Mouse (Mus musculus) left cerebral cortex, adult 9 months (tissue): ENCODE measurements around the gene Smim6.
A peak's percentile ranks its signal among the peaks of the same experiment; 100 is the strongest.

Source experiments
- DNase-seq, 2 experiments: peaks; one replicate each; pipeline ENCODE4 v3.0.0; 2022; ENCODE audit warnings: low spot score in 2 of 2

Gene Smim6

GRCm38 (mm10) chr11:115900561-115901337 is 11.1 kb upstream of the Smim6 start:
- no peak for DNase-seq

DNA sequence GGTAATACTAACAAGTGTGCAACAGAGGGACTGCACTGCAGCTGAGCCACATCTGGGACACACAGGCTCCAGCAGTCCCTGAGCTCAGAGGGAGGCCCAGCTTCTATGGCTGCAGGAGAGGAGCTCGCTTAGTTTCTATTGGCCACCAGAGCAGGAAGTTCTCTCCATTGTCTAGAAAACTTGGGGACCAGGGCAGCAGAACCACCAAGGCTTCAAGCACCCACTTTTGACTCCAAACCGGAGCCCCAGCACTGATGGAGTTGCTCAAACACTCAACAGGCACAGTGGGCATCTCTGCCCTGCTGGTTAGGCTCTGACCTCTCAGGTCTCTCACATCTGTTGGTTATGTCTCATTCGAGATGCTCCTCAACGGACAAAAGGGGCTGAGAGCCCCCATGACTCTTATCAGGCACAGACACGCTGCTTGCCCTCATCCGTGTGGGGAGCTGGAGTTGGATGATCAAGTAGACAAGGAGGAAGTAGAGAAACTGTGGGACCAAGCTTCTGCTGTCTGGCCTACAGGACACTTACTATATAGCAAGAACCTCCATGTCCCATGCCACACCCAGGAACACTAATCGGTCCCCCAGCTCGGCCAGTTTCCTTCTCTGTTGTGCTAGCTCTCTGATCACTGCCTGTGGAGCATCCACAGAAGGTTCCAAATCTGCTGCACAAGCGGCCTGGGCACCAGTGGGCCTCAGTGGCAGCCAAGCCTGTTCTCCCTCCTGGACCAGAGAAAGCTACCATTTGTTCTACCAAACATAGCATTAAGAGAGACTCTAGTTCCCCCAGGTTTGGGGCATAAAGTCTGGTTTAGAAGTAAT is 10.3 kb upstream of the Smim6 start:
- no peak for DNase-seq

- DNase-seq: no peak
Measured at GRCm38 (mm10) chr11:115902177-115902576, 9.6 kb upstream of the Smim6 start.

GRCm38 (mm10) chr11:115902831-115903230 is 9.0 kb upstream of the Smim6 start:
- DNase-seq: no peak

GRCm38 (mm10) chr11:115903384-115904230 is 8.2 kb upstream of the Smim6 start:
- no peak for DNase-seq

DNA sequence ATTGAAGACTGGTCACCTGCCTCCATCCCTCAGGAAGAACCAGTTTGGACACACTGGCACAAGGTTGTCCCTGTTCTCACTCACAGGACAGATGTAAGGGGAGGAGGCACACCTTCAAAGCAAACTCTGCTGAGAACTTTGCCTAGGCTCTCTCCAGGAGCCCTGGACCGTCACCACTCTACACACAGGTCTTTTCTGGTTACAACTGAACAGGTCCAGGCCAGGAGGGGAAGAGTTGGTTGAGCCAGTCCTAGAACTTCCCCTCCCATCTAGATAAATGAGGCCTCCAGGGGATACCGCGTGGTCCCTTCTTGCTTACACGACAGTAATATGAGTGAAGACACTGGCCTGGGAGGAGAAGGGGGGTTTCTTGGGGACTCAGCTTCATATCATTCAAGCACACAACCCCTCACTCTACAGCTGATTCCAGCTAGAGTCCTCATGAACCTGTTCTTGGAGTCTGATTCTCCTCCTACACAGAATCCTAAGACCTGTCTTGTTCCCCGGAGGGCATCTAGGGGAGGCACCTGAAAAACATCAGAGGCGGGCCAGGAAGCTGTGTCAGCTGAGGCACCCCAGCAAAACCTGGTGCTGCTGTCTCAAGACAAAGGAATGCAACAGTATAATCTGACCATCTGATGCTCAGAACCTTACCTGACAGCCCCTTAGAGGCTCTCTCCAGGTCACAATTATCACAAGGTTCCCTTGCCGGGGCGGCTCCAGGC is 7.4 kb upstream of the Smim6 start:
- no peak for DNase-seq

GRCm38 (mm10) chr11:115904956-115905790 is 6.6 kb upstream of the Smim6 start:
- peak in 1 of 2 experiments; percentile 23 for DNase-seq

DNA sequence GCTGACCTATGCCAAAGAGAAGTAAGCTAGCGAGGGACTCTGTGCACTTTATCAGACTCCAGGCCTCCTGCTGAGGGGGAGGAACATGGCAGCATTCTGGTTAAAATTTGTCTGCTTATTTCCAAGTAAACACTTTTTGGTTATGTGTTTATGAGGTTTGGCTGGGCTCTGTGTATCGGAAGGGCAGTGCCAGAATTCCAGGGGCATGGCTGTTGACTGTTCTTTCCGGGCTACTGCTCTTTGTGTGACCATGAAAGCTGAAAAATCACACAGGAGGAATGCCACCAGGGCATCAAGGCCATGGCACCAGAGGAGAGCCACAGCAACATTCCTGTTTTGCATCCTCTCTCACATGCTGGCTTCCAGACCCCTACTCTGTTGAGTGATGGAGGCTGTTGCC is 5.7 kb upstream of the Smim6 start:
- DNase-seq: no peak

- DNase-seq: no peak
Measured at GRCm38 (mm10) chr11:115906521-115906920, 5.3 kb upstream of the Smim6 start.

GRCm38 (mm10) chr11:115911134-115911561 is 669 bp upstream of the Smim6 start:
- no peak for DNase-seq

DNA sequence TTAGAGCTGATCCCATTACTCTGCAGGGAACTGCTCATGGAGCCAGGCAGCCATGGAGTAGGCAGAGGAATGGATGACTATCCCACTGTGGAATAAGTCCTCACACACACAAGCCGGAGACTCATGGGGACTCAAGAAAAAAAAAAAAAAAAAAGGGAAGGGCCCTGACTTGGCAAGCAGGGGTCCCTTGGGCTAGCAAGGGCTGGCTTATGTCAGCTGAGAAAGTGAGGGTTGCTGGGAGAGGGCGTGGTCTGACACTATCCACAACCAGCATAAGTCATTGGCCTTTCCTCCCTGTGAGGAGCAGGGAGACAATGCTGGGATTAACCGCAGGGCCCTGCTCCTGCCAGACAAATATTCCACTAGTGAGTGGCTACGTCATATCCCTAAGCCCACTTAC is 4.8 kb downstream of the Smim6 start:
- no peak for DNase-seq

- DNase-seq: no peak
Measured at GRCm38 (mm10) chr11:115918637-115919036, 6.8 kb downstream of the Smim6 start.

- no peak for DNase-seq
Measured at GRCm38 (mm10) chr11:115919073-115919472, 7.3 kb downstream of the Smim6 start.

GRCm38 (mm10) chr11:115920110-115920818 is 8.4 kb downstream of the Smim6 start:
- DNase-seq: peak in 1 of 2 experiments; percentile 36

DNA sequence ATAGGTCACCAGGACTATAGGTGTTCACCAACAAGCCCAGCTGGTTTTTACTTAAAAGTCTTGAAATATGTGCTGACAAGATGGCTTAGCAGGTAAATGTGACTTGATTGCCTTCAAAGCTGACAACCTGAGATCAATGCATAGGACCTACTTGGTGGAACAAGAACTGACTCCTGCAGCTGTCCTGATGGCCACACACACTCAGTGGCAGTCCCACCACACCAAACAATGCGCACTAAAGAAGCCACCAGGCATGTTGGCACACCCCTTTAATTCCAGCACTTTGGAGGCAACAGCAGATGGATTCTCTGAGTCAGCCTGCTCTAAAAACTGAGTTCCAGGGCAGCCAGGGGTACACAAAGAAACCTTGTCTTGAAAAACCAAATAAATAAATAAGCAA is 10.2 kb downstream of the Smim6 start:
- no peak for DNase-seq

DNA sequence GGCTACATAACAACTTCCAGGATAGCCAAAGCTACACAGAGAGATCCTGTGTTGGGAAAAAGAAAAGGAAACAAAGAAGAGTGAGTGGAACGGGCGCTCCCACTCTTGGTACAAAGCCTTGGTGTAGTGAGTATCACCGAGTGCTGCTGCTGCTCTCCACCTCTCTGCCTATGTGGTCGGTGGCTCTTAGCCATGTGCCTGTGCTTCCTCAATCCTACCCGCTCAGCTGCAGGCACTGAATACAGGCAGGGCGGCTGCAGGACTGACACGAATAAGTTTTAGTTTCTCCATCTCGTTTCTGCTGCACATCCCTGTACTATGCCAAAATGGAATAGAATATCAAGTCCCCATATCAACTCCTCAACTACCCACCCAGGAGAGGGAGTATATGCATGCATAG is 17.2 kb downstream of the Smim6 start:
- no peak for DNase-seq

DNA sequence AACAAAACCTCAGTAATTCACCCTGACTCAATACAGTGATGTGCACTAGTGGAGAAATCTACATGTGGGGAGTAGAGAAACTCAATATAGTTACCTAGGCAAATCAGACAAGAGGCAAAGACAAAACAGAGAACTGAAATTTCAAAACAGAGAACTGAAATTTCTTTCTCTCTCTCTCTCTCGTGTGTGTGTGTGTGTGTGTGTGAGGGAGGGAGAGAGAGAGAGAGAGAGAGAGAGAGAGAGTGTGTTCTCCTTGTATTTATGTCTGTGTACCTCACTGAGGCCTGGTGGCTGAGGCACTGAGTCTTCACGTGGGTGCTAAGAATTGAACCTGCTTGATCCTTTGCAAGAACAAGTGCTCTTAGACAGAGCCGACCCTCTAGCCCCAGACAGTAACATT is 18.0 kb downstream of the Smim6 start:
- no peak for DNase-seq

- no peak for DNase-seq
Measured at GRCm38 (mm10) chr11:115931235-115931634, 19.4 kb downstream of the Smim6 start.

GRCm38 (mm10) chr11:115933108-115933746 is 21.4 kb downstream of the Smim6 start, which contains the start of the genes Sap30bp and Recql5:
Gene Sap30bp (plus strand): TSS chr11:115933282.
Gene Recql5 (minus strand): TSS chr11:115933477.
- peak; percentile 95 to 99 for DNase-seq
